Mouse (Mus musculus): Measurements from ENCODE around the gene Ube2k. TPM values are rescaled to one million over a fixed set of nuclear protein-coding genes. Genes with fewer than 3 reads are reported as not detected.

Gene Ube2k
- polyA plus RNA-seq, 1 experiment, result 135 TPM

- Histone ChIP-seq H3K4me3 (replicated peaks) (no peak overlapping the region), H3K4me1 (peaks cover 29% of the 10 kb centered on the region), H3K36me3 (replicated peaks; ENCODE audit: low read length) (peaks cover 49% of the 10 kb centered on the region), H3K9me3 (no peaks in the 10 kb centered on the region), H3K27me3 (replicated peaks) (no peaks in the 10 kb centered on the region)
- no peak for TF ChIP-seq FLI1 (IDR thresholded peaks at IDR 0.05; ENCODE audit: low read length)
- TF ChIP-seq GATA1 (IDR thresholded peaks at IDR 0.05; ENCODE audit: borderline replicate concordance, low read length), result no peak
These were observed 28.5 kb downstream of the Ube2k start for GRCm38 (mm10) chr5:65565486-65565885.

- no peaks in the 10 kb centered on the region for H3K27me3 ChIP-seq (replicated peaks)
- H3K4me1 ChIP-seq, result peaks cover 23% of the 10 kb centered on the region
- no peak for TF ChIP-seq FLI1 (IDR thresholded peaks at IDR 0.05; ENCODE audit: low read length)
- no peak for TF ChIP-seq GATA1 (IDR thresholded peaks at IDR 0.05; ENCODE audit: borderline replicate concordance, low read length)
- peaks cover 63% of the 10 kb centered on the region for H3K36me3 ChIP-seq (replicated peaks; ENCODE audit: low read length)
- no peak overlapping the region for H3K4me3 ChIP-seq (replicated peaks)
- H3K9me3 ChIP-seq, result no peaks in the 10 kb centered on the region
These were observed 37.8 kb downstream of the Ube2k start for GRCm38 (mm10) chr5:65574876-65575275.

GRCm38 (mm10) chr5:65575896-65576295 lies 38.9 kb downstream of the Ube2k start:
- TF ChIP-seq GATA1 (IDR thresholded peaks at IDR 0.05; ENCODE audit: borderline replicate concordance, low read length) (no peak), FLI1 (IDR thresholded peaks at IDR 0.05; ENCODE audit: low read length) (no peak)
- peaks cover 61% of the 10 kb centered on the region for H3K36me3 ChIP-seq (replicated peaks; ENCODE audit: low read length)
- H3K4me3 ChIP-seq (replicated peaks), result no peak overlapping the region
- no peaks in the 10 kb centered on the region for H3K27me3 ChIP-seq (replicated peaks)
- H3K9me3 ChIP-seq, result no peaks in the 10 kb centered on the region
- H3K4me1 ChIP-seq, result peaks cover 23% of the 10 kb centered on the region

GRCm38 (mm10) chr5:65578545-65578944 lies 41.5 kb downstream of the Ube2k start:
- no peak for TF ChIP-seq FLI1 (IDR thresholded peaks at IDR 0.05; ENCODE audit: low read length)
- no peak for TF ChIP-seq GATA1 (IDR thresholded peaks at IDR 0.05; ENCODE audit: borderline replicate concordance, low read length)
- Histone ChIP-seq H3K9me3 (no peaks in the 10 kb centered on the region), H3K4me1 (peaks cover 17% of the 10 kb centered on the region), H3K36me3 (replicated peaks; ENCODE audit: low read length) (peaks cover 69% of the 10 kb centered on the region), H3K4me3 (replicated peaks) (no peak overlapping the region), H3K27me3 (replicated peaks) (no peaks in the 10 kb centered on the region)

- TF ChIP-seq FLI1 (IDR thresholded peaks at IDR 0.05; ENCODE audit: low read length), result no peak
- TF ChIP-seq GATA1 (IDR thresholded peaks at IDR 0.05; ENCODE audit: borderline replicate concordance, low read length), result no peak
- peaks cover 73% of the 10 kb centered on the region for H3K36me3 ChIP-seq (replicated peaks; ENCODE audit: low read length)
- H3K4me1 ChIP-seq, result peaks cover 21% of the 10 kb centered on the region; the same call in 1 of the 2 replicates
- no peak overlapping the region for H3K4me3 ChIP-seq (replicated peaks)
- H3K9me3 ChIP-seq, result no peaks in the 10 kb centered on the region
- no peaks in the 10 kb centered on the region for H3K27me3 ChIP-seq (replicated peaks)
These were observed 49.3 kb downstream of the Ube2k start for GRCm38 (mm10) chr5:65586291-65586690.

GRCm38 (mm10) chr5:65590199-65590598 lies 53.2 kb downstream of the Ube2k start:
- Histone ChIP-seq H3K4me1 (peaks cover 16% of the 10 kb centered on the region; the same call in 1 of the 2 replicates), H3K27me3 (replicated peaks) (no peaks in the 10 kb centered on the region), H3K4me3 (replicated peaks) (no peak overlapping the region), H3K9me3 (no peaks in the 10 kb centered on the region), H3K36me3 (replicated peaks; ENCODE audit: low read length) (peaks cover 80% of the 10 kb centered on the region)
- TF ChIP-seq GATA1 (IDR thresholded peaks at IDR 0.05; ENCODE audit: borderline replicate concordance, low read length), result no peak
- TF ChIP-seq FLI1 (IDR thresholded peaks at IDR 0.05; ENCODE audit: low read length), result no peak

GRCm38 (mm10) chr5:65592421-65592820 lies 55.4 kb downstream of the Ube2k start:
- Histone ChIP-seq H3K4me3 (replicated peaks) (no peak overlapping the region), H3K36me3 (replicated peaks; ENCODE audit: low read length) (peaks cover 86% of the 10 kb centered on the region), H3K9me3 (no peaks in the 10 kb centered on the region), H3K27me3 (replicated peaks) (no peaks in the 10 kb centered on the region), H3K4me1 (peaks cover 16% of the 10 kb centered on the region; the same call in 1 of the 2 replicates)
- TF ChIP-seq GATA1 (IDR thresholded peaks at IDR 0.05; ENCODE audit: borderline replicate concordance, low read length) (no peak), FLI1 (IDR thresholded peaks at IDR 0.05; ENCODE audit: low read length) (no peak)

- no peaks in the 10 kb centered on the region for H3K9me3 ChIP-seq
- TF ChIP-seq GATA1 (IDR thresholded peaks at IDR 0.05; ENCODE audit: borderline replicate concordance, low read length) (no peak), FLI1 (IDR thresholded peaks at IDR 0.05; ENCODE audit: low read length) (no peak)
- no peaks in the 10 kb centered on the region for H3K27me3 ChIP-seq (replicated peaks)
- peaks cover 72% of the 10 kb centered on the region for H3K36me3 ChIP-seq (replicated peaks; ENCODE audit: low read length)
- peaks cover 7% of the 10 kb centered on the region for H3K4me1 ChIP-seq
- H3K4me3 ChIP-seq (replicated peaks), result no peak overlapping the region
These were observed 62.6 kb downstream of the Ube2k start for GRCm38 (mm10) chr5:65599681-65600080.

- Histone ChIP-seq H3K4me1 (peaks cover 5% of the 10 kb centered on the region; the same call in 1 of the 2 replicates), H3K4me3 (replicated peaks) (no peak overlapping the region), H3K36me3 (replicated peaks; ENCODE audit: low read length) (peaks cover 61% of the 10 kb centered on the region), H3K9me3 (no peaks in the 10 kb centered on the region), H3K27me3 (replicated peaks) (no peaks in the 10 kb centered on the region)
- no peak for TF ChIP-seq FLI1 (IDR thresholded peaks at IDR 0.05; ENCODE audit: low read length)
- no peak for TF ChIP-seq GATA1 (IDR thresholded peaks at IDR 0.05; ENCODE audit: borderline replicate concordance, low read length)
These were observed 69.8 kb downstream of the Ube2k start for GRCm38 (mm10) chr5:65606820-65607219.

GRCm38 (mm10) chr5:65609769-65610168 lies 72.7 kb downstream of the Ube2k start:
- TF ChIP-seq FLI1 (IDR thresholded peaks at IDR 0.05; ENCODE audit: low read length) (no peak), GATA1 (IDR thresholded peaks at IDR 0.05; ENCODE audit: borderline replicate concordance, low read length) (no peak)
- no peaks in the 10 kb centered on the region for H3K9me3 ChIP-seq
- H3K27me3 ChIP-seq (replicated peaks), result no peaks in the 10 kb centered on the region
- peaks cover 21% of the 10 kb centered on the region for H3K4me1 ChIP-seq
- peaks cover 79% of the 10 kb centered on the region for H3K36me3 ChIP-seq (replicated peaks; ENCODE audit: low read length)
- H3K4me3 ChIP-seq (replicated peaks), result no peak overlapping the region

- TF ChIP-seq GATA1 (IDR thresholded peaks at IDR 0.05; ENCODE audit: borderline replicate concordance, low read length) (no peak), FLI1 (IDR thresholded peaks at IDR 0.05; ENCODE audit: low read length) (no peak)
- H3K27me3 ChIP-seq (replicated peaks), result no peaks in the 10 kb centered on the region
- H3K4me3 ChIP-seq (replicated peaks), result no peak overlapping the region
- H3K4me1 ChIP-seq, result peaks cover 26% of the 10 kb centered on the region
- no peaks in the 10 kb centered on the region for H3K9me3 ChIP-seq
- H3K36me3 ChIP-seq (replicated peaks; ENCODE audit: low read length), result peaks cover 79% of the 10 kb centered on the region
These were observed 73.5 kb downstream of the Ube2k start for GRCm38 (mm10) chr5:65610541-65610940.

All from megakaryocyte, embryonic 14.5 days (primary cell).